ENCODE assay signal across 10 mouse cellular contexts in the genomic region with DNA sequence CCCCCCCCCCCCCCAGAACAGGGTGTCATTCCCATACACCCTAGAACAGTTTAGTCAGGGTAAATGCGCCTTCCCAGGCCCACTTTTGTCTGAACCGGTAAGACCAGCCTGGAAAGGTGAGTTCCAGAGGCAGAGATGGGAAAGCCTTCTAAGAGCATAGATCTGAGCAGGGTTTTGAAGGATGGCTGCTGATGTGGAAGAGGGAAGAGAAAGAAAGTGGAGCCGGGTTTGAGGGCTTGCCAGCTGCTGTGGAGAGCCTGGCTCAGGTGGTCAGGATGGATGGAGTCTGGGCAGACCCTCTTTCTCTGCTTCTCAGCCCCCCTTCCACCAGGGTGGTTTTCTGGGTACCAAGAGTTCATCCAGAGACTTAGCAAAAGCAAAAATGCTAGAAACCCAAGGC. TPM values are rescaled to one million over a fixed set of nuclear protein-coding genes. Genes with fewer than 3 reads are reported as not detected.
A peak's percentile ranks its signal among the peaks of the same experiment; 100 is the strongest.
DNase-seq lines count a peak whose midpoint lies in the region; ATAC-seq lines count a peak whose summit lies in the region.
"Had no signal": no experiment of that assay in that cellular context is flagged by ENCODE, and none has a peak within 500 bp of the region (broad histone marks: within the 10 kb centered on the region; RNA-seq: fewer than 3 reads in every experiment).

No protein-coding gene starts in this region.

- no peak overlapping the region for H3K4me3 ChIP-seq in kidney, embryonic 14.5 days (ENCODE audit: low read length)
- no peak overlapping the region for H3K4me3 ChIP-seq in embryonic facial prominence, embryonic 12.5 days
- no peak overlapping the region for H3K4me3 ChIP-seq in hindbrain, embryonic 14.5 days (replicated peaks; ENCODE audit: low read length)
- no peak overlapping the region for H3K4me3 ChIP-seq in midbrain, embryonic 13.5 days (replicated peaks)

- no peaks in the 10 kb centered on the region for H3K27me3 ChIP-seq in kidney, embryonic 14.5 days (ENCODE audit: control insufficient read depth, insufficient read depth, low read length)
- peaks cover 17% of the 10 kb centered on the region for H3K27me3 ChIP-seq in embryonic facial prominence, embryonic 12.5 days
- no peaks in the 10 kb centered on the region for H3K27me3 ChIP-seq in hindbrain, embryonic 14.5 days (ENCODE audit: control insufficient read depth, insufficient read depth, low read length)
- H3K27me3 ChIP-seq in midbrain, embryonic 13.5 days = no peaks in the 10 kb centered on the region

- peak overlapping the region; percentile 38 for H3K4me2 ChIP-seq in kidney, embryonic 14.5 days (replicated peaks; ENCODE audit: low read depth, low read length)
- peak overlapping the region; percentile 41 for H3K4me2 ChIP-seq in embryonic facial prominence, embryonic 12.5 days (replicated peaks)
- H3K4me2 ChIP-seq in hindbrain, embryonic 14.5 days (replicated peaks) = peak overlapping the region; percentile 32
- peak overlapping the region; percentile 47 for H3K4me2 ChIP-seq in midbrain, embryonic 13.5 days (replicated peaks)

- H3K9me3 ChIP-seq in kidney, embryonic 14.5 days (ENCODE audit: control insufficient read depth, low read length) = no peaks in the 10 kb centered on the region
- no peaks in the 10 kb centered on the region for H3K9me3 ChIP-seq in embryonic facial prominence, embryonic 12.5 days
- no peaks in the 10 kb centered on the region for H3K9me3 ChIP-seq in hindbrain, embryonic 14.5 days (ENCODE audit: control insufficient read depth, low read length)
- H3K9me3 ChIP-seq in midbrain, embryonic 13.5 days = no peaks in the 10 kb centered on the region

- no peak for DNase-seq in kidney, postnatal 14 days
- no peak for DNase-seq in hindbrain, embryonic 14.5 days (ENCODE audit: low spot score)
- DNase-seq in cerebellum, adult 11 months = no peak
- no peak for DNase-seq in testis, postnatal 10 days (ENCODE audit: low spot score)
- DNase-seq: cerebellum, postnatal 25 days had no signal

- H3K4me1 ChIP-seq in kidney, embryonic 14.5 days (ENCODE audit: control insufficient read depth, insufficient read depth, low read length) = peaks cover 72% of the 10 kb centered on the region
- peaks cover 73% of the 10 kb centered on the region for H3K4me1 ChIP-seq in embryonic facial prominence, embryonic 12.5 days
- peaks cover 73% of the 10 kb centered on the region for H3K4me1 ChIP-seq in hindbrain, embryonic 14.5 days (replicated peaks; ENCODE audit: control insufficient read depth, insufficient read depth, low read length)
- peaks cover 85% of the 10 kb centered on the region for H3K4me1 ChIP-seq in midbrain, embryonic 13.5 days (replicated peaks)

- no peak for ATAC-seq in kidney, embryonic 14.5 days (ENCODE audit: low FRiP score, low TSS enrichment)
- ATAC-seq in embryonic facial prominence, embryonic 12.5 days (ENCODE audit: insufficient number of reproducible peaks, insufficient read depth, low FRiP score, low TSS enrichment) = no peak
- ATAC-seq in hindbrain, embryonic 14.5 days (ENCODE audit: low FRiP score) = no peak
- no peak for ATAC-seq in midbrain, embryonic 13.5 days
- no peak for ATAC-seq in inflammation-experienced regulatory T-cells, adult 6 months
- ATAC-seq: CD4-positive, CD25-positive, alpha-beta regulatory T cell, adult 4 months had no signal

- no peak overlapping the region for H3K9ac ChIP-seq in kidney, embryonic 14.5 days (ENCODE audit: low read depth, low read length)
- no peak overlapping the region for H3K9ac ChIP-seq in embryonic facial prominence, embryonic 12.5 days
- peak overlapping the region; percentile 29 for H3K9ac ChIP-seq in hindbrain, embryonic 14.5 days
- peak overlapping the region; percentile 45 for H3K9ac ChIP-seq in midbrain, embryonic 13.5 days (replicated peaks)

- 33% methylated on average over 3 of the region's 3 CpGs for WGBS in kidney, embryonic 14.5 days
- 16% methylated on average over 3 of the region's 3 CpGs for WGBS in embryonic facial prominence, embryonic 12.5 days
- WGBS in hindbrain, embryonic 14.5 days = 14% methylated on average over 3 of the region's 3 CpGs
- WGBS in midbrain, embryonic 13.5 days = 12% methylated on average over 3 of the region's 3 CpGs

- H3K27ac ChIP-seq in kidney, embryonic 14.5 days (ENCODE audit: low read depth, low read length) = no peak overlapping the region
- peak overlapping the region; percentile 72; the same call in 1 of the 2 replicates for H3K27ac ChIP-seq in embryonic facial prominence, embryonic 12.5 days
- peak overlapping the region; percentile 72 for H3K27ac ChIP-seq in hindbrain, embryonic 14.5 days
- peak overlapping the region; percentile 99 for H3K27ac ChIP-seq in midbrain, embryonic 13.5 days

- H3K36me3 ChIP-seq in kidney, embryonic 14.5 days (ENCODE audit: control insufficient read depth, insufficient read depth, low read length) = no peaks in the 10 kb centered on the region
- H3K36me3 ChIP-seq in embryonic facial prominence, embryonic 12.5 days = no peaks in the 10 kb centered on the region
- H3K36me3 ChIP-seq in hindbrain, embryonic 14.5 days (replicated peaks; ENCODE audit: control insufficient read depth, insufficient read depth) = no peaks in the 10 kb centered on the region
- H3K36me3 ChIP-seq in midbrain, embryonic 13.5 days = no peaks in the 10 kb centered on the region

RNA-seq across cellular contexts. Expression of a gene that starts 55.7 kb away (rescaled TPM):
- polyA plus RNA-seq in kidney, embryonic 14.5 days (2014; fragmentation: Nextera tagmentation; extraction: Ambion mirVana) = 118 and 145 TPM in 2 replicates
- 109 and 115 TPM in 2 replicates for polyA plus RNA-seq in embryonic facial prominence, embryonic 12.5 days (2016; fragmentation: Nextera tagmentation; extraction: Ambion mirVana)
- polyA plus RNA-seq in hindbrain, embryonic 14.5 days (2014; fragmentation: Nextera tagmentation; extraction: Ambion mirVana) = 17.5 and 18.2 TPM in 2 replicates
- polyA plus RNA-seq in midbrain, embryonic 13.5 days (2015; fragmentation: Nextera tagmentation; extraction: Ambion mirVana) = 36.7 and 37.9 TPM in 2 replicates
- polyA plus RNA-seq in inflammation-experienced regulatory T-cells, adult 6 months (2017; shearing (Covaris generic)) = 10 to 100 TPM in 2 of 3 experiments, 1 to 10 TPM in 1; 9.6 to 54.3 (median 13.6) TPM

Comparison
In these comparisons a context has a peak if more than half of its experiments do, and no peak if none do; other contexts are left out.
1. H3K9ac ChIP-seq: peak in hindbrain, embryonic 14.5 days (single experiment) and midbrain, embryonic 13.5 days (single experiment); none in kidney, embryonic 14.5 days (single experiment) and embryonic facial prominence, embryonic 12.5 days (single experiment).
2. Peak in every context shown above with its lines, with median percentiles within 50 percentile points of each other: H3K4me2 ChIP-seq.